In genomic region chr2:180895837-180896525, GRCm38 (mm10) we compare ENCODE assay signal across 14 mouse cellular contexts. TPM values are rescaled to one million over a fixed set of nuclear protein-coding genes. Genes with fewer than 3 reads are reported as not detected.
DNase-seq lines count a peak whose midpoint lies in the region; ATAC-seq lines count a peak whose summit lies in the region.
"Had no signal": no experiment of that assay in that cellular context is flagged by ENCODE, and none has a peak within 500 bp of the region (broad histone marks: within the 10 kb centered on the region; RNA-seq: fewer than 3 reads in every experiment).

No protein-coding gene starts in this region.

- peak; percentile 79 for DNase-seq in cerebellum, adult 11-12 months
- DNase-seq in forebrain, embryonic 14.5 days (ENCODE audit: low spot score), result no peak
- DNase-seq in left cerebral cortex, adult 18-20 months (ENCODE audit: low spot score in 2 of 2), result peak; percentile 34 to 44
- DNase-seq in kidney, postnatal 14 days, result no peak
- no peak for DNase-seq in kidney, adult 18-20 months
- DNase-seq: kidney, adult 8-10 months had no signal

- ATAC-seq in cerebellum, adult (ENCODE audit: insufficient number of reproducible peaks, low FRiP score, low TSS enrichment), result no peak
- no peak for ATAC-seq in forebrain, embryonic 14.5 days
- no peak for ATAC-seq in neural tube, embryonic 14.5 days (ENCODE audit: low read depth)
- ATAC-seq in kidney, embryonic 16.5 days (ENCODE audit: low FRiP score, low TSS enrichment), result no peak

- 0 out of 2 replicates have a peak, but pooled peaks cover 10% of the 10 kb centered on the region for H3K27me3 ChIP-seq in forebrain, embryonic 14.5 days (replicated peaks; ENCODE audit: control insufficient read depth, insufficient read depth, low read length)
- no peaks in the 10 kb centered on the region; the same call in 1 of the 2 replicates for H3K27me3 ChIP-seq in neural tube, embryonic 14.5 days (ENCODE audit: control insufficient read depth, insufficient read depth, low read length)
- peaks cover 55% of the 10 kb centered on the region for H3K27me3 ChIP-seq in kidney, embryonic 16.5 days (ENCODE audit: insufficient read depth, low read length)

- H3K4me2 ChIP-seq in forebrain, embryonic 14.5 days (ENCODE audit: low read length), result peak overlapping the region; percentile 60
- peak overlapping the region; percentile 51 for H3K4me2 ChIP-seq in neural tube, embryonic 14.5 days (ENCODE audit: low read depth, low read length)
- no peak overlapping the region for H3K4me2 ChIP-seq in kidney, embryonic 16.5 days (replicated peaks; ENCODE audit: low read depth, low read length)
- H3K4me2 ChIP-seq: lung, embryonic 15.5 days had no signal

- WGBS in forebrain, embryonic 14.5 days, result 80% methylated on average over 11 of the region's 11 CpGs
- WGBS in neural tube, embryonic 14.5 days, result 59% methylated on average over 11 of the region's 11 CpGs
- WGBS in kidney, embryonic 16.5 days, result 77% methylated on average over 11 of the region's 11 CpGs

- H3K9me3 ChIP-seq in forebrain, embryonic 14.5 days (replicated peaks; ENCODE audit: control insufficient read depth, low read length), result no peaks in the 10 kb centered on the region
- H3K9me3 ChIP-seq in neural tube, embryonic 14.5 days (ENCODE audit: control insufficient read depth, low read length), result no peaks in the 10 kb centered on the region
- H3K9me3 ChIP-seq in kidney, embryonic 16.5 days (ENCODE audit: low read length), result no peaks in the 10 kb centered on the region
- H3K9me3 ChIP-seq: limb, embryonic 10.5 days; lung, embryonic 15.5 days had no signal

- H3K4me3 ChIP-seq in forebrain, embryonic 14.5 days (ENCODE audit: low read depth, low read length), result peak overlapping the region; percentile 79
- peak overlapping the region; percentile 79 for H3K4me3 ChIP-seq in neural tube, embryonic 14.5 days (ENCODE audit: low read depth, low read length)
- H3K4me3 ChIP-seq in kidney, embryonic 16.5 days (ENCODE audit: low read length), result no peak overlapping the region
- H3K4me3 ChIP-seq: limb, embryonic 10.5 days; lung, embryonic 15.5 days had no signal

- H3K4me1 ChIP-seq in forebrain, embryonic 14.5 days (ENCODE audit: control insufficient read depth, insufficient read depth, low read length), result peaks cover 12% of the 10 kb centered on the region
- H3K4me1 ChIP-seq in neural tube, embryonic 14.5 days (ENCODE audit: control insufficient read depth, insufficient read depth, low read length), result peaks cover 41% of the 10 kb centered on the region
- H3K4me1 ChIP-seq in kidney, embryonic 16.5 days (ENCODE audit: insufficient read depth, low read length), result peaks cover 28% of the 10 kb centered on the region

- peak overlapping the region; percentile 56 for H3K9ac ChIP-seq in forebrain, embryonic 14.5 days (ENCODE audit: low read length)
- peak overlapping the region; percentile 98 for H3K9ac ChIP-seq in neural tube, embryonic 14.5 days (replicated peaks; ENCODE audit: low read depth, low read length)
- no peak overlapping the region for H3K9ac ChIP-seq in kidney, embryonic 16.5 days (replicated peaks; ENCODE audit: low read length)
- H3K9ac ChIP-seq: lung, embryonic 15.5 days had no signal

- peaks cover 4% of the 10 kb centered on the region; the same call in 1 of the 2 replicates for H3K36me3 ChIP-seq in forebrain, embryonic 14.5 days (ENCODE audit: control insufficient read depth, insufficient read depth, low read length)
- 0 out of 2 replicates have a peak, but pooled peaks cover 4% of the 10 kb centered on the region for H3K36me3 ChIP-seq in neural tube, embryonic 14.5 days (ENCODE audit: control insufficient read depth, insufficient read depth, low read length)
- H3K36me3 ChIP-seq in kidney, embryonic 16.5 days (ENCODE audit: insufficient read depth, low read length), result no peaks in the 10 kb centered on the region
- H3K36me3 ChIP-seq: limb, embryonic 10.5 days; lung, embryonic 15.5 days had no signal

- peak overlapping the region; percentile 65 for H3K27ac ChIP-seq in forebrain, embryonic 14.5 days (ENCODE audit: low read depth, low read length)
- peak overlapping the region; percentile 99 for H3K27ac ChIP-seq in neural tube, embryonic 14.5 days (ENCODE audit: low read depth, low read length)
- no peak overlapping the region for H3K27ac ChIP-seq in kidney, embryonic 16.5 days (ENCODE audit: low read length)
- H3K27ac ChIP-seq: limb, embryonic 10.5 days; lung, embryonic 15.5 days had no signal

RNA-seq across cellular contexts. Expression of gene Ythdf1, which starts 24.8 kb away (rescaled TPM):
- polyA plus RNA-seq in forebrain, embryonic 14.5 days (2014; fragmentation: Nextera tagmentation; extraction: Ambion mirVana), result 24.5 and 36.8 TPM in 2 replicates
- 10 to 100 TPM; 59.0 to 59.7 TPM for total RNA-seq in left cerebral cortex, adult 18-20 months (2021)
- polyA plus RNA-seq in neural tube, embryonic 14.5 days (2014; fragmentation: Nextera tagmentation; extraction: Ambion mirVana), result 49.2 and 61.0 TPM in 2 replicates
- 16.0 and 27.1 TPM in 2 replicates for polyA plus RNA-seq in kidney, embryonic 16.5 days (2015; fragmentation: Nextera tagmentation; extraction: Ambion mirVana)

RNA-seq across cellular contexts. Expression of gene Birc7, which starts 32.8 kb away (rescaled TPM):
- not detected in 2 replicates for polyA plus RNA-seq in forebrain, embryonic 14.5 days (2014; fragmentation: Nextera tagmentation; extraction: Ambion mirVana)
- not detected for total RNA-seq in left cerebral cortex, adult 18-20 months (2021)
- polyA plus RNA-seq in neural tube, embryonic 14.5 days (2014; fragmentation: Nextera tagmentation; extraction: Ambion mirVana), result 0.15 and 0.31 TPM in 2 replicates
- not detected in 2 replicates for polyA plus RNA-seq in kidney, embryonic 16.5 days (2015; fragmentation: Nextera tagmentation; extraction: Ambion mirVana)
- total RNA-seq: MEL; neutrophil, adult 5-6 weeks had no signal
- polyA plus RNA-seq: heart, embryonic 14.5 days; limb, embryonic 10.5 days had no signal

RNA-seq across cellular contexts. Expression of gene Nkain4, which starts 58.5 kb away (rescaled TPM):
- 57.3 and 60.7 TPM in 2 replicates for polyA plus RNA-seq in forebrain, embryonic 14.5 days (2014; fragmentation: Nextera tagmentation; extraction: Ambion mirVana)
- 10 to 100 TPM; 43.2 to 44.2 TPM for total RNA-seq in left cerebral cortex, adult 18-20 months (2021)
- 86.5 and 97.0 TPM in 2 replicates for polyA plus RNA-seq in neural tube, embryonic 14.5 days (2014; fragmentation: Nextera tagmentation; extraction: Ambion mirVana)
- 36.9 and 48.7 TPM in 2 replicates for polyA plus RNA-seq in kidney, embryonic 16.5 days (2015; fragmentation: Nextera tagmentation; extraction: Ambion mirVana)
- total RNA-seq: MEL; neutrophil, adult 5-6 weeks had no signal

Comparison
In these comparisons a context has a peak if more than half of its experiments do, and no peak if none do; other contexts are left out.
1. DNase-seq: peak in cerebellum, adult 11-12 months (single experiment) and left cerebral cortex, adult 18-20 months (2 of 2); none in forebrain, embryonic 14.5 days (single experiment), kidney, postnatal 14 days (single experiment) and kidney, adult 18-20 months (single experiment).